Mouse (Mus musculus): ENCODE results near the gene Arl3.

Gene Arl3

GRCm38 (mm10) chr19:46489448-46489847, 83.5 kb downstream of the Arl3 start:
- in situ Hi-C loops (cut with MboI; ENCODE audit: low pct_unique_long_range_greater_than_20kb in 1 of 2, low sequenced_read_pairs in 2 of 2, unreplicated experiment in 1 of 2) = no loop called here

- in situ Hi-C loops (cut with MboI; ENCODE audit: low pct_unique_long_range_greater_than_20kb in 1 of 2, low sequenced_read_pairs in 2 of 2, unreplicated experiment in 1 of 2) = no loop called here
Observed at GRCm38 (mm10) chr19:46486709-46487108, 86.3 kb downstream of the Arl3 start.

- in situ Hi-C loops (cut with MboI; ENCODE audit: low pct_unique_long_range_greater_than_20kb in 1 of 2, low sequenced_read_pairs in 2 of 2, unreplicated experiment in 1 of 2) = no loop called here
Observed at GRCm38 (mm10) chr19:46485847-46486246, 87.2 kb downstream of the Arl3 start.

GRCm38 (mm10) chr19:46484518-46484917, 88.5 kb downstream of the Arl3 start:
- in situ Hi-C loops (cut with MboI; ENCODE audit: low pct_unique_long_range_greater_than_20kb in 1 of 2, low sequenced_read_pairs in 2 of 2, unreplicated experiment in 1 of 2) = no loop called here

GRCm38 (mm10) chr19:46483701-46484328, 89.2 kb downstream of the Arl3 start:
- in situ Hi-C loops (cut with MboI; ENCODE audit: low pct_unique_long_range_greater_than_20kb in 1 of 2, low sequenced_read_pairs in 2 of 2, unreplicated experiment in 1 of 2) = no loop called here

- in situ Hi-C loops (cut with MboI; ENCODE audit: low pct_unique_long_range_greater_than_20kb in 1 of 2, low sequenced_read_pairs in 2 of 2, unreplicated experiment in 1 of 2) = no loop called here
Observed at GRCm38 (mm10) chr19:46482896-46483516, 90.0 kb downstream of the Arl3 start.

GRCm38 (mm10) chr19:46481756-46482155, 91.2 kb downstream of the Arl3 start:
- in situ Hi-C loops (cut with MboI; ENCODE audit: low pct_unique_long_range_greater_than_20kb in 1 of 2, low sequenced_read_pairs in 2 of 2, unreplicated experiment in 1 of 2) = no loop called here

GRCm38 (mm10) chr19:46481352-46481751, 91.6 kb downstream of the Arl3 start:
- in situ Hi-C loops (cut with MboI; ENCODE audit: low pct_unique_long_range_greater_than_20kb in 1 of 2, low sequenced_read_pairs in 2 of 2, unreplicated experiment in 1 of 2) = no loop called here

Data from mouse embryonic stem cell (cell line).